Mouse (Mus musculus): ENCODE results near the gene Gm45194. TPM values are rescaled to one million over a fixed set of nuclear protein-coding genes. Genes with fewer than 3 reads are reported as not detected.

Gene Gm45194
- polyA plus RNA-seq, 1 experiment from 2014 or later, result 1.5 TPM

- Histone ChIP-seq H3K4me1 (ENCODE audit: control insufficient read depth, insufficient read depth, low read length) (no peaks in the 10 kb centered on the region), H3K9me3 (replicated peaks; ENCODE audit: control insufficient read depth, low read length) (no peaks in the 10 kb centered on the region), H3K9ac (ENCODE audit: low read depth, low read length) (no peak within 1 kb of the TSS), H3K4me3 (ENCODE audit: low read depth, low read length) (no peak within 1 kb of the TSS), H3K27me3 (ENCODE audit: control insufficient read depth, insufficient read depth, low read length) (no peaks in the 10 kb centered on the region), H3K27ac (ENCODE audit: low read depth, low read length) (no peak within 1 kb of the TSS), H3K4me2 (no peak within 1 kb of the TSS), H3K36me3 (ENCODE audit: control insufficient read depth, insufficient read depth, low read length) (no peaks in the 10 kb centered on the region)
- no peak for ATAC-seq (replicated peaks; ENCODE audit: insufficient number of reproducible peaks, low FRiP score, low TSS enrichment)
Observed at GRCm38 (mm10) chrX:112010707-112011106, 119.5 kb downstream of the Gm45194 start, which contains the start of gene Tex16. Tex16 (plus strand) TSS chrX:112011007.

GRCm38 (mm10) chrX:112238749-112239148 is 347.6 kb downstream of the Gm45194 start, which contains the start of gene 4933403O08Rik:
4933403O08Rik (plus strand) TSS chrX:112239049.
- Histone ChIP-seq H3K9ac (ENCODE audit: low read depth, low read length) (no peak within 1 kb of the TSS), H3K4me2 (no peak within 1 kb of the TSS), H3K4me3 (ENCODE audit: low read depth, low read length) (no peak within 1 kb of the TSS), H3K27me3 (ENCODE audit: control insufficient read depth, insufficient read depth, low read length) (no peaks in the 10 kb centered on the region), H3K4me1 (ENCODE audit: control insufficient read depth, insufficient read depth, low read length) (no peaks in the 10 kb centered on the region), H3K9me3 (replicated peaks; ENCODE audit: control insufficient read depth, low read length) (no peaks in the 10 kb centered on the region), H3K36me3 (ENCODE audit: control insufficient read depth, insufficient read depth, low read length) (no peaks in the 10 kb centered on the region), H3K27ac (ENCODE audit: low read depth, low read length) (no peak within 1 kb of the TSS)
- ATAC-seq (replicated peaks; ENCODE audit: insufficient number of reproducible peaks, low FRiP score, low TSS enrichment), result no peak
- WGBS (ENCODE audit: insufficient replicate concordance), result 83% methylated on average over 3 of the region's 3 CpGs

- no peak for ATAC-seq (replicated peaks; ENCODE audit: insufficient number of reproducible peaks, low FRiP score, low TSS enrichment)
- Histone ChIP-seq H3K4me3 (ENCODE audit: low read depth, low read length) (no peak overlapping the region), H3K36me3 (ENCODE audit: control insufficient read depth, insufficient read depth, low read length) (no peaks in the 10 kb centered on the region), H3K27me3 (ENCODE audit: control insufficient read depth, insufficient read depth, low read length) (no peaks in the 10 kb centered on the region), H3K4me1 (ENCODE audit: control insufficient read depth, insufficient read depth, low read length) (no peaks in the 10 kb centered on the region), H3K27ac (ENCODE audit: low read depth, low read length) (no peak overlapping the region), H3K9me3 (replicated peaks; ENCODE audit: control insufficient read depth, low read length) (no peaks in the 10 kb centered on the region), H3K9ac (ENCODE audit: low read depth, low read length) (no peak overlapping the region), H3K4me2 (no peak overlapping the region)
- WGBS (ENCODE audit: insufficient replicate concordance), result 69% methylated on average over 1 of the region's 1 CpGs
Observed at GRCm38 (mm10) chrX:112242916-112243315, 351.7 kb downstream of the Gm45194 start.

- WGBS (ENCODE audit: insufficient replicate concordance), result 67% methylated on average over 2 of the region's 2 CpGs
- ATAC-seq (replicated peaks; ENCODE audit: insufficient number of reproducible peaks, low FRiP score, low TSS enrichment), result no peak
- H3K27ac ChIP-seq (ENCODE audit: low read depth, low read length), result no peak overlapping the region
Observed at GRCm38 (mm10) chrX:112255513-112255912, 364.3 kb downstream of the Gm45194 start.

GRCm38 (mm10) chrX:112273550-112273949 is 382.4 kb downstream of the Gm45194 start:
- H3K4me1 ChIP-seq (ENCODE audit: control insufficient read depth, insufficient read depth, low read length), result no peaks in the 10 kb centered on the region
- no peaks in the 10 kb centered on the region for H3K36me3 ChIP-seq (ENCODE audit: control insufficient read depth, insufficient read depth, low read length)
- no peak for ATAC-seq (replicated peaks; ENCODE audit: insufficient number of reproducible peaks, low FRiP score, low TSS enrichment)
- no peak overlapping the region for H3K27ac ChIP-seq (ENCODE audit: low read depth, low read length)
- no peak overlapping the region for H3K4me2 ChIP-seq
- no peak overlapping the region for H3K9ac ChIP-seq (ENCODE audit: low read depth, low read length)
- H3K4me3 ChIP-seq (ENCODE audit: low read depth, low read length), result no peak overlapping the region
- H3K9me3 ChIP-seq (replicated peaks; ENCODE audit: control insufficient read depth, low read length), result no peaks in the 10 kb centered on the region
- 70% methylated on average over 1 of the region's 1 CpGs for WGBS (ENCODE audit: insufficient replicate concordance)
- H3K27me3 ChIP-seq (ENCODE audit: control insufficient read depth, insufficient read depth, low read length), result no peaks in the 10 kb centered on the region

More at GRCm38 (mm10) chrX:112255513-112255912, 364.3 kb downstream of the Gm45194 start:
- H3K4me2 ChIP-seq, result no peak overlapping the region
- H3K9ac ChIP-seq (ENCODE audit: low read depth, low read length), result no peak overlapping the region
- H3K4me1 ChIP-seq (ENCODE audit: control insufficient read depth, insufficient read depth, low read length), result no peaks in the 10 kb centered on the region
- H3K9me3 ChIP-seq (replicated peaks; ENCODE audit: control insufficient read depth, low read length), result no peaks in the 10 kb centered on the region
- no peaks in the 10 kb centered on the region for H3K27me3 ChIP-seq (ENCODE audit: control insufficient read depth, insufficient read depth, low read length)
- H3K36me3 ChIP-seq (ENCODE audit: control insufficient read depth, insufficient read depth, low read length), result no peaks in the 10 kb centered on the region
- H3K4me3 ChIP-seq (ENCODE audit: low read depth, low read length), result no peak overlapping the region

Other genes with a start within 250 kb of the Gm45194 start
- 1.1 and 1.4 TPM in 2 replicates for gene Hdx, start 194.3 kb upstream of the Gm45194 start, polyA plus RNA-seq (2014; fragmentation: Nextera tagmentation; extraction: Ambion mirVana)
- gene Tex16, start 119.6 kb downstream of the Gm45194 start, polyA plus RNA-seq (2014; fragmentation: Nextera tagmentation; extraction: Ambion mirVana), result 0.20 and 1.5 TPM in 2 replicates